Mouse (Mus musculus): ENCODE results near the gene Pex7.

The Pex7 gene

GRCm38 (mm10) chr10:19879161-19879560 is 28.3 kb downstream of the Pex7 start:
- DNase-seq (ENCODE audit: low read depth, low spot score) = no peak

GRCm38 (mm10) chr10:19877679-19878078 is 29.8 kb downstream of the Pex7 start:
- no peak for DNase-seq (ENCODE audit: low read depth, low spot score)

DNA sequence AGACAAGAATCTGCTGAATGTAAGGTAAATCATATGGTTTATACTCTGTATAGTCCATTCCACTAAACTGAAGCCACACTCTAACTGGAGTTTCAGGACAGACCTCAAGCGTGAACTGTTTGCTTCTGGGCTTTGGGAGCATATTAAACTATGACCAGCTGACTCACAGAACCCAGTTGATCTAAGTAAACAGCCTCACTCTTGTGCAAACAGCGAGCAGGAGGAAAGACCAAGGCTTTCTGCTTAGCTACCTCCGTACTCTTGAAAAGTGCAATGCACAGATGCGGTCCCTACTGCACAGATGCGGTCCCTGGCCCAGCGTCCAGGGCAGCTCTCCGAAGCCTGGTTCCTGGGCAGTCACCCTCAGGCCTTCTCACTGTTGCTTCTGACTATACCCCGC is 30.2 kb downstream of the Pex7 start:
- DNase-seq (ENCODE audit: low read depth, low spot score) = no peak

GRCm38 (mm10) chr10:19876669-19877068 is 30.8 kb downstream of the Pex7 start:
- DNase-seq (ENCODE audit: low read depth, low spot score) = no peak

DNA sequence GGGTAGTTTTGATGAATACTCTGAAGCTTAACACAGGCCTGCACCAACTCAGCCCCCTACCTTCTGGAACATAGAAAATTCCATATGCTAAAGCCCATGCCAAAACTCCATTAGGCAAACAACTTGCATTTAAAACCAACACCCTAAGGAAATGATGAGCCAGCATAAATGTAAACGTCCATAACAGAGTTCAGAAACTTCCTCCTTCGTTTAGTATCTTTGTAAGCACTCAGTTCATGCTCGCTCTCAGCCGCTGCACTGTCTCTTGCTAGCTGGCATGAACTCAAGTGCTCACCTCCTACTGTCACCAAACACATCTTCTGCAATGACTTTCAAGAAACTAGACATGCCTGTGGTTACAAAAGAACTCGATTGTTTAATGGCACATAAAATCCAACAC is 32.1 kb downstream of the Pex7 start:
- no peak for DNase-seq (ENCODE audit: low read depth, low spot score)

DNA sequence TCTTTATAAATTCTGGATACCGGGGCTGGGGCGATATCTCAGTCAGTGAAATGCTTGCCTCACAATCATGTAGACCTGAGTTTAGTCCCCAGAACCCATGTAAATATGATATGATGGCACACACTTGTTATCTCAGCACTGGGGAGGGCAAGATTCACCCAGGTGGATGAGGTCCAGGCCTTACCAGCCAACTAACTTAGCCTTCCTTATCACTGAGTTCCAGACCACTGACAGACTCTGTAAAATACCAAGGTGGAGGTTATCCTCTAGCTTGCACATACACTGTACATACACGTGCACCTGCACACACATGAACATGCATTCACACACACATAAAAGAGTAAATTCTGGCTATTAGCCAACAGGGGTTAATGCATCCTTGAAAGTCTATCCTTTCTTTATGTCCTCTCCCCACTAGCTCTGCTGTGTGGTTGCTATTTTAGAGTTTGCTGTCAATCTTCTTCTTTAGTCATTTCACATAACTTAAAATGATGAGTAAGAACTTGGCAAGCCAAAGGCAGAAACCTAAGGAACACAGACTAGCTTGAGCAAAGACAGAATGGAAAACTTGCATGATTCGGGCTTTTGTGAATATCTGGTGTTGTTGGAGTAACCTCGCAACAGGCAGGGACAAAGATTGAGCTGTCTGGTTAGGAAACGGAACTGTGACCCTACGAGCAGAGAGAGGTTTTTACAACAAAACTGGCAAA is 51.7 kb downstream of the Pex7 start:
- DNase-seq (ENCODE audit: low read depth, low spot score) = no peak

GRCm38 (mm10) chr10:19853609-19854008 is 53.9 kb downstream of the Pex7 start:
- no peak for DNase-seq (ENCODE audit: low read depth, low spot score)

GRCm38 (mm10) chr10:19852776-19853175 is 54.7 kb downstream of the Pex7 start:
- no peak for DNase-seq (ENCODE audit: low read depth, low spot score)

- DNase-seq (ENCODE audit: low read depth, low spot score) = no peak
Measured at GRCm38 (mm10) chr10:19850998-19851691, 56.3 kb downstream of the Pex7 start, which contains the start of gene Slc35d3. TSS of gene Slc35d3 (minus strand) at chr10:19851459.

GRCm38 (mm10) chr10:19850544-19850997 is 56.9 kb downstream of the Pex7 start:
- DNase-seq (ENCODE audit: low read depth, low spot score) = no peak

- no peak for DNase-seq (ENCODE audit: low read depth, low spot score)
Measured at GRCm38 (mm10) chr10:19849771-19850365, 57.6 kb downstream of the Pex7 start.

DNA sequence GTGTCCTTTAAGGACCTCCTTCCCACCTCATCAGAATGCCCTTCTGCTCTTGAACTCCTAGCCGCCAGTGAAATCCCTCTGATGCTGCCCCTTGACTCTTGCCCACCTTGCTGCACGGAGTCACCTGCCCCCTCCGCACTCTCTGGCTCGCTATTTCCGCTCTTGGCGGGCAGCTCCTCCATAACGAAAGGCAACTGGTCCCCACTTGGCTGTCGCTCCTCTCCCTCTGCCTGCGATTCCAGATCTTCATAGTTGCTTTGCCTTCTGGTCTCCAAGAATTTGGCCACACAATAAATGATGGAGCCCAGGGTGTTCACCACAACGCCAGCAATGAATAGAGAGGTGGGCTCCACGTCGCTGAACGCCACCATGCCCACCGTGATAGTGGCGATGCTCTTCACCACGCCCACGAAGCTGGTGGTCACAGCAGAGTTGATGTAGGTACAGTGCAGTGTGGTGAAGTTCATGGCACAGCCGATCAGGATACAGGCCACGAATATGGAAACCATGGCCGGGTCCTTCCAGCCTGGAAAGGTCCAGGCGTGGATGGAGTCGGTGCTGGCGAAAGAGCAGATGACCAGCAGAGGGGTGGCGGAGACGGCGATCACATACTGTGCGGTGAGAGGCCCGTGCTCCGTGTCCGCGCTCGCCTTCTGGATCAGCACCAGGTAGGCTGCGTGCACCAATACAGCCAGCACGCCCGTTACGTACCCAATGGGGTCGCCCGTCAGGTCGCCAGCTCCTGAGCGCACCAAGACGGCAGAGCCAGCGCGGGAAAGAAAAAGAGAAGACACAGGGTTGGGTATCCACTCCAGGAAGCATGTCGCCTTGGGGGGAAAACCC is 58.3 kb downstream of the Pex7 start:
- DNase-seq (ENCODE audit: low read depth, low spot score) = no peak

DNA sequence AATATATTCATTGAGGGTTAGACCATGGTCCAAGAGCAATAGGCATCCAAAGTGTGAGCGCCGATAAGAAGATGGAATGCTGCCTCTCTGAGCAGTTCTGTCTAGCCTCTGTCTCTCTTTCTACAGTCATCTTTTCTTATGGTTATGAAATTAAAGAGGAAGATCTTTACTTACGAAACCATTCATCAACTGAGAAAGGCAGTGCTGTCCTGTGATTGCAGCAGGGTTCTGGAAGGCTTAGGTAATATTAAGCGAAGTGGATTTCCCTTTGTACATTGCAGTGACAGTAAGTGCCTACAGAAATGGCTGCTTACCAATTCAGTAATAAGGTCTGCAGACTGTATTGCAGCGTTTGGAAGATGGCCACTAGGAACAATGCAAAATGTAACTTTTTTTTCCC is 67.7 kb downstream of the Pex7 start:
- no peak for DNase-seq (ENCODE audit: low read depth, low spot score)

DNA sequence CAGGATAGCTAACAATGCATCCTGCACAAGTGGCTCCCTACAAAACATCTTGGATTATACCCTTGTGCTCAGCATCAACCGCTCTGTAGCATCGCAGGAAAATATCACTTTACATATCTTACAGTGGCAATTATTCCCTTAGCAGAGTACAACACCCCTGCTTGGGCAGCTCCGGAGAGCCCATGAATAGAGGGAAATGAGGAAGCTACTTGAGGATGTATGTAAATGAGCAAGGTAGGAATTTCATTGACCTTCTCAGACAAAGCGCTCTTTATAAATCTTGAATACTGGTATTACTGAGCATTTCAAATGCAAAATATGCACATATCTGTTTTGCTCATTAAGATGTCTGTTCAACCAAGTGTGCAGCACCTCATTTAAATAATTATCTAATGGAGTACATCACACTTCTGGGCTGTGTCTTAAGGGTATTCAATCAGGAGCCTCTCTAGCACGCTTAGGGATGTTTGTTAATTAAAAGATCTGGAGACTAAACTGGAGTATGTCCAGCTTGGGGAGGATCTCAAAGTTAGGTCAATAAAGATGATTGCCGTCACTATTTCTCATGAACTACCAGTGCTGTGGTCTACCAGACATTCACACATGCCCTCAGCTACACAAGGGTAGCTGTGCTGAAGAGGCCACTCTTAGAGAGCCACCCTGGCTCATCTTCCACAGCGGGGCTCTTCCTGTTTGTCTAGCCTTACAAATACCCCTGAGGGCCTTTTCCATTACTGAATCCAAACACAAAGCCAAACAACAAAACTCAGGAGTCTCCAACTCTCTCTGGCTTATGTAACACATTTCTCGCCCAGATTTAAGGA is 71.4 kb downstream of the Pex7 start:
- no peak for DNase-seq (ENCODE audit: low read depth, low spot score)

- DNase-seq (ENCODE audit: low read depth, low spot score) = no peak
Measured at GRCm38 (mm10) chr10:19834222-19834621, 73.3 kb downstream of the Pex7 start.

- DNase-seq (ENCODE audit: low read depth, low spot score) = no peak
Measured at GRCm38 (mm10) chr10:19831072-19831849, 76.2 kb downstream of the Pex7 start.

GRCm38 (mm10) chr10:19820986-19821385 is 86.5 kb downstream of the Pex7 start:
- DNase-seq (ENCODE audit: low read depth, low spot score) = no peak

DNA sequence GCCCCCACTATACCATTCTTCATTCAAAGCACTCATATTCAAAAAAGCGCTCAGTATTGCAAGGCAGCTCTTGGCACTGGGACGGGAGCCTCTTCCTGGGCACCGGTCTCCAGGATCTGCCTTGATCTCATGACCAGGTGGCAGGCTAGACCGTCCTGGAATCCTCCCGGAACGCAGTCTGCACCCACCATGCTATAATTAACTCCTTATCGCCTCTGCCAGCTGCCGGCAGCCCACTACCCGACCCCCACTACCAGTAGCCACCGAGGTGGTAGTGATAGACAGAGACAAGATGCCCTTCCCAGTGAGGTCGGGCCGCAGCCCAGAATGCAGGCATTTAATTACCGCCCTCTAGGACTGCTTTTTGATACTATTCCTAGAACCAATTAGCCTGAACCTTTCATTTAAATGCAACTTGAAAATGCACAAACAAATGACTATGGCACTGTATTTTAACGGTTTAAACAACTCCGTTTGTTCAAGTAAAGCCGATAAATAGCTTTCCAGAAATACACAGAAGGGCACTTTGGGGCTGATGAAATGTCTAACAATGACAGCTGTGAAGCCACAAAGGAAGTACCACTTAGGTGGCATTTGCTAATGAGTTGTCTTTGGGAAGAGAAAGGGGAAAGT is 88.7 kb downstream of the Pex7 start:
- DNase-seq (ENCODE audit: low read depth, low spot score) = no peak

GRCm38 (mm10) chr10:19815371-19815770 is 92.1 kb downstream of the Pex7 start:
- no peak for DNase-seq (ENCODE audit: low read depth, low spot score)

Data from c-Kit-negative CD71-positive TER-119-positive erythroid progenitor cells, embryonic 14.5 days (primary cell).